Mouse (Mus musculus): ENCODE results near the gene Fgfr2.

DNA sequence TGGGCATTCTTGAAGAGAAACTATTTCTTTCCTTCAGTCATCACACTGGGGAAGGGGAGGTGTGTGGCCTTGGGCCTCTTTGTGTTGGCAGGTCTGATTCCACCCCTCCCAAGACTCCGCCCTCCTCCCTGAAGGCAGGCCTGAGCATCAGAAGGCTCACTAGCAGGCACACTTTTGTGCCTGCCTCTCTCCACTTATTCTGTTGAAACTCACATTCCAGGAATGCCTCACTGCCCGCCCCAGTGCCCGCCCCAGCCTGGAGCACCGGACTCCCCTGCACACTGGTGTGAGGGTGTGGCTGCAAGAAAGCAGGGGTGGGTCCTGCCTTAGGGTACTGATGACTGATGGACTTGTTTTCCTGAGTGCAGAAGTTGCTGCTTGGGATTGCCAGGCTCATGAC is 2140.8 kb downstream of the Fgfr2 start:
- no peak for TF ChIP-seq CTCF (conservative IDR thresholded peaks at IDR 0.05; ENCODE audit: low read length)
- no peak for TF ChIP-seq POU5F1 (IDR thresholded peaks at IDR 0.05; ENCODE audit: borderline replicate concordance, low read length)
- no peak for TF ChIP-seq NANOG (IDR thresholded peaks at IDR 0.05; ENCODE audit: borderline replicate concordance, low read length)

Data from E14TG2a.4 (cell line).